Mouse (Mus musculus): ENCODE measurements at regions not wholly inside any gene's neighbourhood (a gene's known extent, or its start where the extent isn't known, plus 50 kb on each side); places are given as distances from the start of the nearest gene placed in this dataset.

GRCm38 (mm10) chr11:19644116-19644795 is 279.9 kb upstream of the Spred2 start:
- Histone ChIP-seq H3K4me3 (replicated peaks; ENCODE audit: control insufficient read depth, low read depth, low read length) (no peak overlapping the region), H3K27ac (ENCODE audit: control insufficient read depth, insufficient read depth, low read depth, low read length, poor library complexity) (no peak overlapping the region), H3K4me1 (ENCODE audit: control insufficient read depth, insufficient read depth, low read length) (peaks cover 1% of the 10 kb centered on the region; the same call in 1 of the 2 replicates)
- WGBS = 60% methylated on average over 7 of the region's 7 CpGs
- TF ChIP-seq POLR2A (IDR thresholded peaks at IDR 0.05; ENCODE audit: borderline replicate concordance, control insufficient read depth, low read depth, low read length) (no peak), CTCF (IDR thresholded peaks at IDR 0.05; ENCODE audit: control insufficient read depth, insufficient read depth, low read length) (no peak)

- WGBS = 75% methylated on average over 5 of the region's 5 CpGs
- Histone ChIP-seq H3K4me1 (ENCODE audit: control insufficient read depth, insufficient read depth, low read length) (peaks cover 1% of the 10 kb centered on the region; the same call in 1 of the 2 replicates), H3K27ac (ENCODE audit: control insufficient read depth, insufficient read depth, low read depth, low read length, poor library complexity) (no peak overlapping the region), H3K4me3 (replicated peaks; ENCODE audit: control insufficient read depth, low read depth, low read length) (no peak overlapping the region)
- TF ChIP-seq POLR2A (IDR thresholded peaks at IDR 0.05; ENCODE audit: borderline replicate concordance, control insufficient read depth, low read depth, low read length) (no peak), CTCF (IDR thresholded peaks at IDR 0.05; ENCODE audit: control insufficient read depth, insufficient read depth, low read length) (no peak)
Observed at GRCm38 (mm10) chr11:19645106-19645505, 279.1 kb upstream of the Spred2 start.

GRCm38 (mm10) chr11:19651522-19651921 is 272.7 kb upstream of the Spred2 start:
- no peak overlapping the region for H3K4me3 ChIP-seq (replicated peaks; ENCODE audit: control insufficient read depth, low read depth, low read length)
- H3K27ac ChIP-seq (ENCODE audit: control insufficient read depth, insufficient read depth, low read depth, low read length, poor library complexity) = no peak overlapping the region
- TF ChIP-seq POLR2A (IDR thresholded peaks at IDR 0.05; ENCODE audit: borderline replicate concordance, control insufficient read depth, low read depth, low read length) = no peak
- no peak for TF ChIP-seq CTCF (IDR thresholded peaks at IDR 0.05; ENCODE audit: control insufficient read depth, insufficient read depth, low read length)
- no peaks in the 10 kb centered on the region for H3K4me1 ChIP-seq (ENCODE audit: control insufficient read depth, insufficient read depth, low read length)
- WGBS = 75% methylated on average over 6 of the region's 6 CpGs

- H3K4me3 ChIP-seq (replicated peaks; ENCODE audit: control insufficient read depth, low read depth, low read length) = no peak overlapping the region
- no peaks in the 10 kb centered on the region for H3K4me1 ChIP-seq (ENCODE audit: control insufficient read depth, insufficient read depth, low read length)
- WGBS = 89% methylated on average over 7 of the region's 7 CpGs
- H3K27ac ChIP-seq (ENCODE audit: control insufficient read depth, insufficient read depth, low read depth, low read length, poor library complexity) = no peak overlapping the region
- TF ChIP-seq POLR2A (IDR thresholded peaks at IDR 0.05; ENCODE audit: borderline replicate concordance, control insufficient read depth, low read depth, low read length) (no peak), CTCF (IDR thresholded peaks at IDR 0.05; ENCODE audit: control insufficient read depth, insufficient read depth, low read length) (no peak)
Observed at GRCm38 (mm10) chr11:19651929-19652328, 272.2 kb upstream of the Spred2 start.

GRCm38 (mm10) chr11:19659511-19659910 is 264.7 kb upstream of the Spred2 start:
- Histone ChIP-seq H3K27ac (ENCODE audit: control insufficient read depth, insufficient read depth, low read depth, low read length, poor library complexity) (no peak overlapping the region), H3K4me3 (replicated peaks; ENCODE audit: control insufficient read depth, low read depth, low read length) (no peak overlapping the region), H3K4me1 (ENCODE audit: control insufficient read depth, insufficient read depth, low read length) (no peaks in the 10 kb centered on the region)
- 78% methylated on average over 4 of the region's 4 CpGs for WGBS
- TF ChIP-seq POLR2A (IDR thresholded peaks at IDR 0.05; ENCODE audit: borderline replicate concordance, control insufficient read depth, low read depth, low read length) (no peak), CTCF (IDR thresholded peaks at IDR 0.05; ENCODE audit: control insufficient read depth, insufficient read depth, low read length) (no peak)

- WGBS = 83% methylated on average over 4 of the region's 4 CpGs
- no peak for TF ChIP-seq CTCF (IDR thresholded peaks at IDR 0.05; ENCODE audit: control insufficient read depth, insufficient read depth, low read length)
- TF ChIP-seq POLR2A (IDR thresholded peaks at IDR 0.05; ENCODE audit: borderline replicate concordance, control insufficient read depth, low read depth, low read length) = no peak
- no peaks in the 10 kb centered on the region for H3K4me1 ChIP-seq (ENCODE audit: control insufficient read depth, insufficient read depth, low read length)
- H3K27ac ChIP-seq (ENCODE audit: control insufficient read depth, insufficient read depth, low read depth, low read length, poor library complexity) = no peak overlapping the region
- H3K4me3 ChIP-seq (replicated peaks; ENCODE audit: control insufficient read depth, low read depth, low read length) = no peak overlapping the region
Observed at GRCm38 (mm10) chr11:19666732-19667131, 257.4 kb upstream of the Spred2 start.

- H3K4me1 ChIP-seq (ENCODE audit: control insufficient read depth, insufficient read depth, low read length) = no peaks in the 10 kb centered on the region
- no peak overlapping the region for H3K27ac ChIP-seq (ENCODE audit: control insufficient read depth, insufficient read depth, low read depth, low read length, poor library complexity)
- no peak for TF ChIP-seq CTCF (IDR thresholded peaks at IDR 0.05; ENCODE audit: control insufficient read depth, insufficient read depth, low read length)
- no peak for TF ChIP-seq POLR2A (IDR thresholded peaks at IDR 0.05; ENCODE audit: borderline replicate concordance, control insufficient read depth, low read depth, low read length)
- no peak overlapping the region for H3K4me3 ChIP-seq (replicated peaks; ENCODE audit: control insufficient read depth, low read depth, low read length)
- WGBS = 65% methylated on average over 13 of the region's 13 CpGs
Observed at GRCm38 (mm10) chr11:19670853-19671530, 253.2 kb upstream of the Spred2 start.

- no peaks in the 10 kb centered on the region for H3K4me1 ChIP-seq (ENCODE audit: control insufficient read depth, insufficient read depth, low read length)
- no peak overlapping the region for H3K27ac ChIP-seq (ENCODE audit: control insufficient read depth, insufficient read depth, low read depth, low read length, poor library complexity)
- 84% methylated on average over 1 of the region's 1 CpGs for WGBS
- H3K4me3 ChIP-seq (replicated peaks; ENCODE audit: control insufficient read depth, low read depth, low read length) = no peak overlapping the region
- TF ChIP-seq CTCF (IDR thresholded peaks at IDR 0.05; ENCODE audit: control insufficient read depth, insufficient read depth, low read length) = no peak
- TF ChIP-seq POLR2A (IDR thresholded peaks at IDR 0.05; ENCODE audit: borderline replicate concordance, control insufficient read depth, low read depth, low read length) = no peak
Observed at GRCm38 (mm10) chr11:19673012-19673411, 251.2 kb upstream of the Spred2 start.
